Mouse (Mus musculus) kidney, embryonic 14.5 days (tissue): ENCODE results near the gene Rtbdn. TPM values are rescaled to one million over a fixed set of nuclear protein-coding genes. Genes with fewer than 3 reads are reported as not detected.
"Not testable (repeated sequence)": the region's sequence is repeated elsewhere in the genome, so short reads cannot be mapped to it uniquely, and the experiment has no call there.

Source experiments
- ATAC-seq: fragments of 200-750 bp; cut with Nextera tagmentation; 2 replicates; pipeline ENCODE4 v1.8.0; 2017; ENCODE audit warnings: moderate number of reproducible peaks, mild to moderate bottlenecking, moderate TSS enrichment, moderate library complexity; ENCODE audit not compliant: low FRiP score, low TSS enrichment
- H3K27ac ChIP-seq: fragments of 300-500 bp; sonication (generic); 2 replicates; pipeline ENCODE4 v1.5.1; 2014; ENCODE audit warnings: low read depth, mild to moderate bottlenecking, low read length, moderate library complexity, mixed read lengths
- H3K27me3 ChIP-seq: fragments of 300-500 bp; sonication (generic); 2 replicates; pipeline ENCODE4 v1.6.1; 2014; ENCODE audit warnings: mild to moderate bottlenecking, low read length; ENCODE audit not compliant: control insufficient read depth, insufficient read depth
- H3K36me3 ChIP-seq: fragments of 300-500 bp; sonication (generic); 2 replicates; pipeline ENCODE4 v1.6.1; 2014; ENCODE audit warnings: low read length, mixed read lengths; ENCODE audit not compliant: control insufficient read depth, insufficient read depth
- H3K4me1 ChIP-seq: fragments of 300-500 bp; sonication (generic); 2 replicates; pipeline ENCODE4 v1.6.1; 2014; ENCODE audit warnings: low read length, mixed read lengths; ENCODE audit not compliant: control insufficient read depth, insufficient read depth
- H3K4me2 ChIP-seq: fragments of 300-500 bp; sonication (generic); replicated peaks from 2 replicates; pipeline ENCODE4 v1.6.1; 2014; ENCODE audit warnings: low read depth, mild to moderate bottlenecking, low read length
- H3K4me3 ChIP-seq: fragments of 300-500 bp; sonication (generic); 2 replicates; pipeline ENCODE4 v1.5.1; 2014; ENCODE audit warnings: mild to moderate bottlenecking, low read length
- H3K9ac ChIP-seq: fragments of 300-500 bp; sonication (generic); 2 replicates; pipeline ENCODE4 v1.6.1; 2014; ENCODE audit warnings: low read depth, mild to moderate bottlenecking, low read length, moderate library complexity
- H3K9me3 ChIP-seq: fragments of 300-500 bp; sonication (generic); 2 replicates; pipeline ENCODE4 v1.6.1; 2016; ENCODE audit warnings: low read length; ENCODE audit not compliant: control insufficient read depth
- WGBS: fragments of 180-500 bp; shearing (Covaris S2); extraction: QIAGEN DNeasy Blood & Tissue Kit; methylation state at CpG from one replicate; pipeline ENCODE4 v1.1.7; 2014; 5-methylcytosine and 5-hydroxymethylcytosine counted together
- polyA plus RNA-seq: library from polyadenylated mRNA; unstranded; fragments of >200 nt; fragmentation: Nextera tagmentation; extraction: Ambion mirVana; gene quantifications from 2 replicates; pipeline ENCODE4 v1.2.1, GENCODE M21; 2014

The Rtbdn gene
- polyA plus RNA-seq, 1 experiment from 2014 or later: not detected

- not testable (repeated sequence) for ATAC-seq, H3K36me3 ChIP-seq, H3K27ac ChIP-seq, H3K9me3 ChIP-seq
- Histone ChIP-seq H3K4me2 (peak overlapping the region; percentile 82), H3K9ac (0 out of 2 replicates have a peak overlapping the region, but pooled peaks have one; percentile 28), H3K4me3 (peak overlapping the region; percentile 58), H3K27me3 (peaks cover 29% of the 10 kb centered on the region), H3K4me1 (peaks cover 10% of the 10 kb centered on the region)
- WGBS: 25% methylated on average over 6 of the region's 7 CpGs
Measured at GRCm38 (mm10) chr8:84907979-84908378, 38.8 kb upstream of the Rtbdn start.

- Histone ChIP-seq H3K4me3 (peak within 1 kb of the TSS; percentile 58), H3K27me3 (peaks cover 32% of the 10 kb centered on the region), H3K27ac (no peak within 1 kb of the TSS), H3K9ac (peak within 1 kb of the TSS; percentile 65), H3K9me3 (no peaks in the 10 kb centered on the region), H3K4me1 (peaks cover 12% of the 10 kb centered on the region), H3K4me2 (peak within 1 kb of the TSS; percentile 82), H3K36me3 (no peaks in the 10 kb centered on the region)
- peak; percentile 90 for ATAC-seq
- WGBS: 1% methylated on average over 45 of the region's 45 CpGs
Measured at GRCm38 (mm10) chr8:84908421-84909161, 38.2 kb upstream of the Rtbdn start, which contains the start of gene Dnase2a. Gene Dnase2a (plus strand): TSS chr8:84908560.

GRCm38 (mm10) chr8:84909162-84909767 is 37.5 kb upstream of the Rtbdn start:
- H3K27me3 ChIP-seq: peaks cover 36% of the 10 kb centered on the region
- 47% methylated on average over 20 of the region's 20 CpGs for WGBS

GRCm38 (mm10) chr8:84909949-84910348 is 36.8 kb upstream of the Rtbdn start:
- H3K9me3 ChIP-seq: peaks cover 3% of the 10 kb centered on the region; the same call in 1 of the 2 replicates
- 55% methylated on average over 5 of the region's 5 CpGs for WGBS
- no peak overlapping the region for H3K27ac ChIP-seq
- H3K36me3 ChIP-seq: no peaks in the 10 kb centered on the region
- H3K4me3 ChIP-seq: no peak overlapping the region
- H3K9ac ChIP-seq: no peak overlapping the region
- H3K4me1 ChIP-seq: peaks cover 12% of the 10 kb centered on the region
- no peak for ATAC-seq
- H3K4me2 ChIP-seq: no peak overlapping the region
- H3K27me3 ChIP-seq: peaks cover 36% of the 10 kb centered on the region

More at GRCm38 (mm10) chr8:84909162-84909767, 37.5 kb upstream of the Rtbdn start:
- no peak overlapping the region for H3K27ac ChIP-seq
- peak overlapping the region; percentile 82 for H3K4me2 ChIP-seq
- ATAC-seq: no peak
- H3K36me3 ChIP-seq: no peaks in the 10 kb centered on the region
- peak overlapping the region; percentile 58 for H3K4me3 ChIP-seq
- H3K9ac ChIP-seq: peak overlapping the region; percentile 65
- peaks cover 3% of the 10 kb centered on the region; the same call in 1 of the 2 replicates for H3K9me3 ChIP-seq
- H3K4me1 ChIP-seq: peaks cover 12% of the 10 kb centered on the region

GRCm38 (mm10) chr8:84910551-84910950 is 36.2 kb upstream of the Rtbdn start:
- no peak overlapping the region for H3K27ac ChIP-seq
- peaks cover 3% of the 10 kb centered on the region; the same call in 1 of the 2 replicates for H3K9me3 ChIP-seq
- peaks cover 36% of the 10 kb centered on the region for H3K27me3 ChIP-seq
- H3K9ac ChIP-seq: no peak overlapping the region
- H3K4me3 ChIP-seq: no peak overlapping the region
- peaks cover 12% of the 10 kb centered on the region for H3K4me1 ChIP-seq
- no peak for ATAC-seq
- no peak overlapping the region for H3K4me2 ChIP-seq
- WGBS: 86% methylated on average over 6 of the region's 6 CpGs
- H3K36me3 ChIP-seq: no peaks in the 10 kb centered on the region

GRCm38 (mm10) chr8:84911854-84912253 is 34.9 kb upstream of the Rtbdn start:
- Histone ChIP-seq H3K9me3 (peaks cover 3% of the 10 kb centered on the region; the same call in 1 of the 2 replicates), H3K4me2 (no peak overlapping the region), H3K27ac (no peak overlapping the region), H3K9ac (no peak overlapping the region), H3K4me1 (peaks cover 12% of the 10 kb centered on the region), H3K27me3 (peaks cover 39% of the 10 kb centered on the region), H3K4me3 (no peak overlapping the region), H3K36me3 (no peaks in the 10 kb centered on the region)
- 84% methylated on average over 9 of the region's 9 CpGs for WGBS
- no peak for ATAC-seq

- H3K4me3 ChIP-seq: peak overlapping the region; percentile 44
- H3K4me1 ChIP-seq: peaks cover 12% of the 10 kb centered on the region
- no peak for ATAC-seq
- H3K9me3 ChIP-seq: peaks cover 3% of the 10 kb centered on the region; the same call in 1 of the 2 replicates
- peak overlapping the region; percentile 40 for H3K9ac ChIP-seq
- no peaks in the 10 kb centered on the region for H3K36me3 ChIP-seq
- H3K27me3 ChIP-seq: peaks cover 42% of the 10 kb centered on the region
- H3K4me2 ChIP-seq: peak overlapping the region; percentile 84
- WGBS: 16% methylated on average over 27 of the region's 27 CpGs
- H3K27ac ChIP-seq: no peak overlapping the region
Measured at GRCm38 (mm10) chr8:84912391-84912790, 34.4 kb upstream of the Rtbdn start.

GRCm38 (mm10) chr8:84912895-84913501 is 33.8 kb upstream of the Rtbdn start:
- H3K27ac ChIP-seq: no peak overlapping the region

More at GRCm38 (mm10) chr8:84912895-84913501, 33.8 kb upstream of the Rtbdn start:
- WGBS: 1% methylated on average over 55 of the region's 55 CpGs
- H3K27me3 ChIP-seq: peaks cover 48% of the 10 kb centered on the region
- ATAC-seq: peak; percentile 46
- peaks cover 3% of the 10 kb centered on the region; the same call in 1 of the 2 replicates for H3K9me3 ChIP-seq
- H3K4me1 ChIP-seq: peaks cover 12% of the 10 kb centered on the region
- peak overlapping the region; percentile 84 for H3K4me2 ChIP-seq
- peak overlapping the region; percentile 44 for H3K4me3 ChIP-seq
- peak overlapping the region; percentile 40; the same call in 1 of the 2 replicates for H3K9ac ChIP-seq
- no peaks in the 10 kb centered on the region for H3K36me3 ChIP-seq
